Mouse (Mus musculus) ZHBTc4 (cell line): Measurements from ENCODE around the gene Gm36176.
A peak's percentile ranks its signal among the peaks of the same experiment; 100 is the strongest.

Source experiments
- DNase-seq: peaks from one replicate; pipeline ENCODE4 v3.0.0-alpha.2; 2011; ENCODE audit warnings: low read depth, low spot score

Gene Gm36176

DNA sequence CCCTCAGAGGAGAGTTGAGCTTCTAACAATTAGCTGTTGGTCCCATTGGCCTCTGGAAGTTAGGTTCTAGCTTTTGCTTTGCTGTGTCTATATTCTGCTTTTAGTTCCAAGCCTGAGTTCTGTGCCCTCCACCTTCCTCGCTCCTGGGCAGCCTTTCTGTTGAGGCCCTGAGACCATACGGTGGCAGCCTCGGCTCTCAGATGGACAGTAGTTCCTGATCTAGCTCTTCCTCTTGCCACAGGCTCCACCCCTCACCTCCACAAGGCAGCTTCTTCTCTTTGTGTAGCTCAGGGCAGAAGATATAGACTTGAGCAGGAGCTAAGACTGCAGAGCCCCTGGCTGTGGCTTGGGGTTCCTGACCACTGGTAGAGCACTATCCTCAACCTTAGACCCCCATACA lies 33.7 kb downstream of the Gm36176 start:
- DNase-seq = no peak

DNA sequence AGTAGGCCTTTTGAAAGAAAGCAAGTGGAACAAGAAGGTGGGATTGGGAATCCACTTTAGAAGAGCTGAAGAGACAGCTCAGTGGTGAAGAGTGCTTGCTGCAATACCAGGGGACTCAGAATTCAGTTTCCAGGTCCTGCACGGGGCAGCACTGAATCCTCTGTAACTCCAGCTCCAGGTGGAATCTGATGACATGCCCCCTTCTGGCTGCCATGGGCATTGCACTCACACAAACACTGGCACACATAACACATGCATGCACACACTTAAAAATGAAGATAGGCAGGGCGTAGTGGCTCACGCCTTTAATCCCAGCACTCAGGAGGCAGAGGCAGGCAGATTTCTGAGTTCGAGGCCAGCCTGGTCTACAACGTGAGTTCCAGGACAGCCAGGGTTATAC lies 36.0 kb downstream of the Gm36176 start:
- DNase-seq = peak; percentile 78

DNA sequence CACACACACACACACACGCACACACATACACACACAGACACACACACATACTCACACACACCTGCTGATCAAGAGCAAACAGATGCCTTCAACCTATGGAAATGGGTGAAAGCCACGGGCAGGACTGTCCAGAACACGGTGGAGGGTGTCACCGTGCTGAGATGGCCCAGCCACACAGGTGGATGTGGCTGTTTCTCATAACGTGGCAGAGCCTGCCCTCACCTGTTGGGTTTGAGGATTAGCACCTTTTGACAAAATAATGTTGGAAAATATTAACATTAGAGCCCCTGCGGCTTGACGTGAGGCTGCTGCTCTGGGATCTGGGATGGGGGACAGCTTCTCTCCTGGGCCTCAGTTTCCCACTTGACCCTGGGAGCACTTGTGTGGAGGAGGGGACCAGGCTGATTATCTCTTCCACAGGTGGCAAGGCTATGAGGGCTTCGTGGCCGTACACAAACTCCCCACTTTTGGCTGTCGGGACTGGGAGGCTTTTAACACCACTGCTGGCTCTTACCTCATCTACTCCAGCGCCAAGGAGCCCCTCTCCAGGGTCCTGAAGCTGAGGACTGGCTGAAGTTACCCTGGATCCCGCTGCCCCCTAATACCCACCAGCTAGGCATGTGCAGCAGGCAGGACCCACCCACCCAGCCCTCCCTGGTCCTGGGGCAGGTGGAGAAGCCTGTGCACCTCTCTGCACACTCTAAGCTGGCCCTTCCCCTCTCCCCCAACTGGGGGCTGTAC lies 39.6 kb downstream of the Gm36176 start:
- DNase-seq = peak; percentile 27

DNA sequence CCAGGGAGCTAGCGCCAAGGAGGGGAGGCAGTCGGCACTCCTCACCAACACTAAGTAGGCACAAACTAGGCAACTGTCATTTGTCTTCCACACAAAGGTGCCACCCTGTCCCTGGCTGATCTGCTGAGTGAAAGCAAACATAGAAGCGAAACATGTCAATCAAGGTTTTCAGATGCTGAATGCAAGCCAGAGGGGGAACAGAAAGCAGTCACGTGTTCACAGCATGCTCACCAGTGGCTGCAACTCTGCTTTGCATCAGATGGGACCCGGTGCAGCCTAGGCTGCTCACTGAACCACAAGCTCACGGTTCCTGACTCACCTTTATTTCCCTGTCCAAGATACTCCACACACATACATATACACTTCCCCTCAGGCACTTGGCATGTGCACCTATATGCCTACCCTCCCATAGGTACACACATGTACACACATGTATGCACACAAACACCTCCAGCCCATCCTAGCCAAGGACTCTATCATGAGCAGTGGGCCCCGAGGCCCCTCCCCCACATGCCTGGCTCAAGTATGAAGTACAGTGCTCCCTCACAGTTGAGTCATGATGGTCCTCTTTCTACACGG lies 44.5 kb downstream of the Gm36176 start:
- DNase-seq = no peak

DNA sequence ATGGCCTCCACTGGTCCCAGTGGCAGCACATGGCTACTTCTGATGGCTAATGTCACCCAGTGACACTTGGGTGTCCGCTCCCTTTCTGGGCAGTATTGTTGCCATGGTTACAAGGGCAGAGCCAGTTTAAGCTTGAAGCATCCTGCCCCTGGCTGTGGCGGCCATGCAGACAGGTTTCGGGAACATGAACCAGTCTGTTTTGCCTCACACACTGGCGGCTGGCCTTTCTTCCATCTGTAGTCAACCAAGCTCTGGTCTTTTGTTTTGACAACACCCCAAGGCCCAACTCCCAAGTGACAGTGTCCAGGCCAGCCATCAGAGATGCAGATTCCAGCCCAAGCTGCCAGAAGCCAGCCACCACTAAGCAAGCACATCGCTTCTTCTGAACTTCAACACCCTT lies 49.0 kb downstream of the Gm36176 start:
- DNase-seq = no peak
